Mouse (Mus musculus) CH12.LX (cell line): Measurements from ENCODE around the gene Tmem266.

Experiments
- CTCF ChIP-seq, 2 experiments: IDR thresholded peaks in 1 of 2; conservative IDR thresholded peaks in 1 of 2; 2 replicates each; pipeline ENCODE4 v1.5.1; 2011 to 2012; ENCODE audit warnings: low read depth in 2 of 2, low read length in 2 of 2, improper control_type of control experiment in 1 of 2, inconsistent platforms in 1 of 2, mild to moderate bottlenecking in 1 of 2, moderate library complexity in 1 of 2
- EP300 ChIP-seq: IDR thresholded peaks from 2 replicates; pipeline ENCODE4 v1.6.1; 2011; ENCODE audit warnings: low read length, improper control_type of control experiment
- MAX ChIP-seq: IDR thresholded peaks from 2 replicates; pipeline ENCODE4 v1.6.1; 2011; ENCODE audit warnings: low read length, improper control_type of control experiment
- POLR2A ChIP-seq: IDR thresholded peaks from 2 replicates; pipeline ENCODE4 v1.6.1; 2011; ENCODE audit warnings: low read depth, mild to moderate bottlenecking, improper control_type of control experiment, low read length
- POLR2AphosphoS2 ChIP-seq: IDR thresholded peaks from 2 replicates; pipeline ENCODE4 v1.6.1; 2011; ENCODE audit warnings: low read depth, low read length, improper control_type of control experiment
- TCF12 ChIP-seq: IDR thresholded peaks from 2 replicates; pipeline ENCODE4 v1.6.1; 2014; ENCODE audit warnings: low read depth, mild to moderate bottlenecking, inconsistent platforms, low read length, improper control_type of control experiment
- ZC3H11A ChIP-seq: IDR thresholded peaks from 2 replicates; pipeline ENCODE4 v1.6.1; 2012; ENCODE audit warnings: low read depth, mild to moderate bottlenecking, inconsistent platforms, low read length, improper control_type of control experiment

DNA sequence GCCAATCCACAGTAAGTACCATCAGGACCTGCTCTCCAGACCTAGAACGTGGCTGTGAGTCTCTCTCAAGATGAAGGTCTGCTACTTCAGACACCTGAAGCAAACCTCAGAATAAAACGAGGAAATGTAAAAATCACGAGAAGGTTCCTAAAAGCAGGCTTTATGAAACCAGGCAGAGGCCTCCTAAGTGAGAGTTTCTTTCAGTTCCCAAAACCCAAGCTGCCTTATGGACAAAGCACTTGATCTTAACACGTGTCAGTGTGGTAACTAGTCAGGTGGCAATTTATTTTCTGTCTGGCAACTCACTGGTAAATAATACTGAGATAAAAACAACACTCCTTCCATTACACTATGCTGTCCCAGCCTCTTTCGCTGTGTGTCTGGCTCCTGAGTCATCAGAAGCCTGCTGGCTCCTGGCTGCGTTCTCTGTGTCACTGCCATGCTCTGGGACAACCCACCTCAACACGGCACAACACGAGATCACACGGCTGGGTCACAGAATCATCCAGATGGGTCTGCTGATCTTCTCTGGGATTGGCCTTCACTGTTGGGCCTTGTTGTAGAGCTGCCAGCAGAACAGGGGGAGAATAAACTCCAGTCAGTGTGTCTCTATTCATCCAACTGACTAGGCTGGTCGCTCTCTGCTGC, 51.0 kb downstream of the Tmem266 start:
- TF ChIP-seq POLR2AphosphoS2 = no peak
- peak; percentile 66 for TF ChIP-seq EP300
- peak; percentile 43; the same call in 1 of the 2 replicates for TF ChIP-seq MAX
- TF ChIP-seq POLR2A = no peak
- no peak for TF ChIP-seq CTCF (conservative IDR thresholded peaks at IDR 0.05 in 1 of 2, IDR thresholded peaks at IDR 0.05 in 1 of 2; ENCODE audit: low read depth in 2 of 2, low read length in 2 of 2)
- no peak for TF ChIP-seq TCF12
- TF ChIP-seq ZC3H11A = no peak
